Mouse (Mus musculus) midbrain, embryonic 10.5 days (tissue): ENCODE data around the gene Foxred1. TPM values are rescaled to one million over a fixed set of nuclear protein-coding genes. Genes with fewer than 3 reads are reported as not detected.
A peak's percentile ranks its signal among the peaks of the same experiment; 100 is the strongest.

Experiments used
- DNase-seq: peaks from one replicate; pipeline ENCODE4 v3.0.0-alpha.2; 2017; ENCODE audit warnings: low spot score
- H3K27ac ChIP-seq: fragments of 300-500 bp; sonication (generic); replicated peaks from 2 replicates; pipeline ENCODE4 v1.5.1; 2016; ENCODE audit warnings: mild to moderate bottlenecking
- H3K27me3 ChIP-seq: fragments of 300-500 bp; sonication (generic); 2 replicates; pipeline ENCODE4 v1.6.1; 2016; ENCODE audit warnings: low read depth, mild to moderate bottlenecking; ENCODE audit not compliant: poor library complexity, severe bottlenecking
- H3K36me3 ChIP-seq: fragments of 300-500 bp; sonication (generic); 2 replicates; pipeline ENCODE4 v1.6.1; 2016; ENCODE audit warnings: mild to moderate bottlenecking, moderate library complexity
- H3K4me1 ChIP-seq: fragments of 300-500 bp; sonication (generic); 2 replicates; pipeline ENCODE4 v1.6.1; 2016
- H3K4me3 ChIP-seq: fragments of 300-500 bp; sonication (generic); 2 replicates; pipeline ENCODE4 v1.5.1; 2016; ENCODE audit warnings: mild to moderate bottlenecking, moderate library complexity
- H3K9me3 ChIP-seq: fragments of 300-500 bp; sonication (generic); replicated peaks from 2 replicates; pipeline ENCODE4 v1.6.1; 2016; ENCODE audit warnings: mild to moderate bottlenecking
- WGBS: fragments of 180-500 bp; shearing (Covaris S2); methylation state at CpG from one replicate; pipeline ENCODE4 v1.1.7; 2016; 5-methylcytosine and 5-hydroxymethylcytosine counted together
- polyA plus RNA-seq: library from polyadenylated mRNA; unstranded; fragments of >200 nt; fragmentation: Nextera tagmentation; extraction: Ambion mirVana; gene quantifications from 2 replicates; pipeline ENCODE4 v1.2.1, GENCODE M21; 2016

Foxred1 gene
- polyA plus RNA-seq, 1 experiment from 2014 or later = 54.6 TPM

- Histone ChIP-seq H3K27ac (no peak overlapping the region), H3K36me3 (peaks cover 24% of the 10 kb centered on the region), H3K4me1 (no peaks in the 10 kb centered on the region), H3K9me3 (no peaks in the 10 kb centered on the region), H3K4me3 (no peak overlapping the region), H3K27me3 (no peaks in the 10 kb centered on the region)
- no peak for DNase-seq
- 72% methylated on average over 5 of the region's 5 CpGs for WGBS
Observed at GRCm38 (mm10) chr9:35183359-35183758, 27.5 kb downstream of the Foxred1 start.

GRCm38 (mm10) chr9:35182832-35183231 lies 28.0 kb downstream of the Foxred1 start:
- Histone ChIP-seq H3K9me3 (no peaks in the 10 kb centered on the region), H3K27me3 (no peaks in the 10 kb centered on the region), H3K4me3 (no peak overlapping the region), H3K27ac (no peak overlapping the region), H3K4me1 (no peaks in the 10 kb centered on the region), H3K36me3 (peaks cover 19% of the 10 kb centered on the region)
- DNase-seq = no peak
- 89% methylated on average over 2 of the region's 2 CpGs for WGBS

GRCm38 (mm10) chr9:35176124-35176659 lies 34.7 kb downstream of the Foxred1 start:
- Histone ChIP-seq H3K4me3 (peak overlapping the region; percentile 74), H3K4me1 (peaks cover 18% of the 10 kb centered on the region), H3K27me3 (no peaks in the 10 kb centered on the region), H3K36me3 (peaks cover 5% of the 10 kb centered on the region; the same call in 1 of the 2 replicates), H3K9me3 (no peaks in the 10 kb centered on the region), H3K27ac (peak overlapping the region; percentile 93)
- 51% methylated on average over 14 of the region's 14 CpGs for WGBS
- no peak for DNase-seq

GRCm38 (mm10) chr9:35175251-35176123 lies 35.4 kb downstream of the Foxred1 start, which contains the start of gene Dcps:
Gene Dcps (minus strand): TSS chr9:35176061.
- peak; percentile 93 for DNase-seq
- under 1% methylated on average over 38 of the region's 38 CpGs for whole genome bisulfite sequencing
- H3K27ac ChIP-seq = peak within 1 kb of the TSS; percentile 93
- H3K36me3 ChIP-seq = peaks cover 12% of the 10 kb centered on the region
- no peaks in the 10 kb centered on the region for H3K9me3 ChIP-seq
- H3K4me3 ChIP-seq = peak within 1 kb of the TSS; percentile 74
- H3K4me1 ChIP-seq = peaks cover 18% of the 10 kb centered on the region
- no peaks in the 10 kb centered on the region for H3K27me3 ChIP-seq

GRCm38 (mm10) chr9:35173331-35173730 lies 37.5 kb downstream of the Foxred1 start:
- no peaks in the 10 kb centered on the region for H3K27me3 ChIP-seq
- H3K9me3 ChIP-seq = no peaks in the 10 kb centered on the region
- WGBS = 89% methylated on average over 1 of the region's 1 CpGs
- DNase-seq = no peak
- H3K4me3 ChIP-seq = no peak overlapping the region
- H3K4me1 ChIP-seq = peaks cover 18% of the 10 kb centered on the region
- H3K27ac ChIP-seq = no peak overlapping the region
- H3K36me3 ChIP-seq = peaks cover 32% of the 10 kb centered on the region

- Histone ChIP-seq H3K9me3 (no peaks in the 10 kb centered on the region), H3K27me3 (no peaks in the 10 kb centered on the region), H3K4me3 (no peak overlapping the region), H3K36me3 (peaks cover 38% of the 10 kb centered on the region), H3K4me1 (peaks cover 29% of the 10 kb centered on the region), H3K27ac (no peak overlapping the region)
- no peak for DNase-seq
- WGBS = 90% methylated on average over 7 of the region's 7 CpGs
Observed at GRCm38 (mm10) chr9:35170071-35170470, 40.8 kb downstream of the Foxred1 start.

GRCm38 (mm10) chr9:35166798-35167635 lies 43.8 kb downstream of the Foxred1 start:
- Histone ChIP-seq H3K9me3 (no peaks in the 10 kb centered on the region), H3K36me3 (peaks cover 52% of the 10 kb centered on the region), H3K4me3 (no peak overlapping the region), H3K27ac (peak overlapping the region; percentile 38), H3K4me1 (peaks cover 19% of the 10 kb centered on the region), H3K27me3 (no peaks in the 10 kb centered on the region)
- WGBS = 27% methylated on average over 9 of the region's 9 CpGs
- DNase-seq = peak; percentile 27

- WGBS = 39% methylated on average over 3 of the region's 3 CpGs
- no peak for DNase-seq
- no peaks in the 10 kb centered on the region for H3K9me3 ChIP-seq
- peak overlapping the region; percentile 38; the same call in 1 of the 2 replicates for H3K27ac ChIP-seq
- H3K36me3 ChIP-seq = peaks cover 53% of the 10 kb centered on the region
- peaks cover 19% of the 10 kb centered on the region for H3K4me1 ChIP-seq
- no peaks in the 10 kb centered on the region for H3K27me3 ChIP-seq
- H3K4me3 ChIP-seq = no peak overlapping the region
Observed at GRCm38 (mm10) chr9:35166144-35166797, 44.6 kb downstream of the Foxred1 start.

- peaks cover 19% of the 10 kb centered on the region for H3K4me1 ChIP-seq
- WGBS = 90% methylated on average over 5 of the region's 5 CpGs
- H3K4me3 ChIP-seq = no peak overlapping the region
- H3K9me3 ChIP-seq = no peaks in the 10 kb centered on the region
- H3K27me3 ChIP-seq = no peaks in the 10 kb centered on the region
- no peak for DNase-seq
- H3K27ac ChIP-seq = no peak overlapping the region
- H3K36me3 ChIP-seq = peaks cover 34% of the 10 kb centered on the region
Observed at GRCm38 (mm10) chr9:35164142-35164874, 46.5 kb downstream of the Foxred1 start.

GRCm38 (mm10) chr9:35163011-35163690 lies 47.7 kb downstream of the Foxred1 start:
- no peak for DNase-seq
- Histone ChIP-seq H3K36me3 (peaks cover 25% of the 10 kb centered on the region), H3K27me3 (no peaks in the 10 kb centered on the region), H3K4me3 (no peak overlapping the region), H3K9me3 (no peaks in the 10 kb centered on the region), H3K27ac (no peak overlapping the region), H3K4me1 (peaks cover 18% of the 10 kb centered on the region)
- 97% methylated on average over 11 of the region's 11 CpGs for WGBS

- no peak overlapping the region for H3K27ac ChIP-seq
- no peaks in the 10 kb centered on the region for H3K9me3 ChIP-seq
- peaks cover 26% of the 10 kb centered on the region for H3K36me3 ChIP-seq
- no peak for DNase-seq
- H3K4me3 ChIP-seq = no peak overlapping the region
- WGBS = 92% methylated on average over 7 of the region's 7 CpGs
- H3K27me3 ChIP-seq = no peaks in the 10 kb centered on the region
- H3K4me1 ChIP-seq = peaks cover 4% of the 10 kb centered on the region
Observed at GRCm38 (mm10) chr9:35161721-35162120, 49.1 kb downstream of the Foxred1 start.
